Mouse (Mus musculus) 3134 (cell line): ENCODE measurements around the gene Ganc.
A peak's percentile ranks its signal among the peaks of the same experiment; 100 is the strongest.

Source experiments
- DNase-seq: peaks from one replicate; pipeline ENCODE4 v3.0.0-alpha.2; 2011; ENCODE audit warnings: low spot score; ENCODE audit not compliant: insufficient read length; ENCODE audit errors: extremely low read depth

Gene Ganc

DNA sequence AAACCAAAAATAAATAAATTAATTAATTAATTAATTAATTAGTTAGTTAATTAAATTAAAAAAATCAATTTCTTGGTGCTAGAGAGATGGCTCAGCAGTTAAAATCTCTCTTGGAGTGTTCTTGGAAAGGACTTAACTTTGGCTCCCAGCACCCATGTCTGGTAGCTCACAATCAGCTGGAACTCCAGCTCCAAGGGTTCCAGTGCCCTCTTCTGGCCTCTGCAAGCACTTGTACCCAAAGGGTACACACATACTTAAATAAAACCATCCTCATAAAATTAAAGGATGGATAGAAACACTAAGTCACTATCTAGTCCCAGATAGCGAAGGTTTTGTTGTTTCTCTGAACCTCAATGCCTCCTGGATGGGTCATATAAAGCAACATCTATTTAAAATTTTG lies 43.6 kb downstream of the Ganc start:
- DNase-seq, result no peak

- no peak for DNase-seq
Observed at GRCm38 (mm10) chr2:120450724-120451123, 47.0 kb downstream of the Ganc start.

GRCm38 (mm10) chr2:120452600-120452999 lies 48.9 kb downstream of the Ganc start:
- no peak for DNase-seq

DNA sequence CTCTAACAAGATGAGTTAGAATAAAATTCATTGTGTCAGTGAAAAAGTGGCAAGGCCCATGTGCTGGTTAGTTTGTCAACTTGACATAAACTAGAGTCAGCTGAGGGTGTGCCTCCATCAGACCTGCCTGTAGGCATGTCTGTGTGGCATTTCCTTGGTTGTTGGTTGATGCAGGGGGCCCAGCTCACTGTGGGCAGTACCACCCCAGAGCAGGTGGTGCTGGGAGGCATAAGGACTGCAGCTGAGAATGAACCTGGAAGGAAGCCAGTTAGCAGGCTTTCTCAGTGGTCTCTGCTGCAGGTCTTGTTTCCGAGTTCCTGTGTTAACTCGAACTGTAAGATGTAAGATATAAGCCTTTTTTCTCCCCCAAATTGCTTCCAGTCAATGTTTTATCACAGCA lies 51.3 kb downstream of the Ganc start:
- no peak for DNase-seq

DNA sequence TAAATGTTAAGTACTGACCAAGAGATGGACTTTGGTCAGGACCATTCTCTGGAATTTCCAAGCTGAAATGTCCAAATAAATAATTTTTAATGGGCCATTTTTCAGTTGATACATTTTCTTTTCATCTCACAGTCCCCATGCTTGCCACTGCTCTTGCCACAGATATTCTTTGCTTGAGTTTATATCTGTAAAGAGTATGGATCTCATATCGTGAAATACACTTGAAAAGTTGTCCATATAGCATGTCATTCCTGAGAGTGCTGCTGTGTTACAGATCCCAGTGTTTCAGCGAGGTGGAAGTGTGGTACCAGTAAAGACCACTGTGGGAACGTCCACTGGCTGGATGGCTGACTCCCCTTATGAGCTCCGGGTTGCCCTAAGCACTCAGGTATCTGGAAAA lies 52.0 kb downstream of the Ganc start, which contains the start of gene Capn3:
Gene Capn3, plus strand, starts transcription at position 301 of the 400 bp plus-strand sequence.
- DNase-seq, result no peak

DNA sequence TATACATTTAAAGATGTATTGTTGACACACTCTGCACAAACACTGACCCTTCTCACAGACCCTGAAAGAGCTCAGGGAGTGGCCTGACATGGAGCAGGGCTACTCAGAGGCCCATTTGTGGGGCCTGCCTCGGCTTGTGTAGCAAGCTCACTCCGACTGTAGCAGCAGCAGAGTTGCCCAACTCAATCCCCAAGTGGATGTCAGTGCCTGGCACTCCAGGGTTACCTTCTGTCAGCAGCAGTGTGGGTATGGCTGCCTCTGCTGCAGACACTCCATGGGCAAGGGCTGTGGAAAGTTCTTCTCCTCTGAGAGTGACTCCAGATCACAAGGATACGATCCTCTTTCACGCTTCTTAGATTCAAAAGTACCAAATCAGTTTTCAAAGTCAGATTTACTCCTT lies 56.5 kb downstream of the Ganc start:
- no peak for DNase-seq

DNA sequence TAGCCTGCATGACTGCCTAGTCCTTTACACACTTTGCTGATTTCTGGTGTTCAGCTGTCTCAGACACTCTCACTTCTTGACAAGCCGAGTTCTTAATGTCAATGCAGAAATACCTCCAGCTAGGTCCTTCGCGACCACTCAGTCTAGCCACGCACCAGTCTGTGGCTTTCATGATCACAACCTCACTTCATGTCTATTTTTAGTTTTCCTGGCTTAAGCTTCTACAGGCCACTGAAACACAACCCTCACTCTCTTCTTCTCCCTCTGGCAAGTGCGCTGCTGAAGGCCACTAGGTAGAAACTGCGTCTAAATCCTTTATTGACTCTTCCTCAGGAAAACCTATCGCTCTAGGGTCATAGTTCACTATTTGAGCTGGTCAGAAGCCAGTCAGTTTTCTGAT lies 59.6 kb downstream of the Ganc start:
- no peak for DNase-seq

DNA sequence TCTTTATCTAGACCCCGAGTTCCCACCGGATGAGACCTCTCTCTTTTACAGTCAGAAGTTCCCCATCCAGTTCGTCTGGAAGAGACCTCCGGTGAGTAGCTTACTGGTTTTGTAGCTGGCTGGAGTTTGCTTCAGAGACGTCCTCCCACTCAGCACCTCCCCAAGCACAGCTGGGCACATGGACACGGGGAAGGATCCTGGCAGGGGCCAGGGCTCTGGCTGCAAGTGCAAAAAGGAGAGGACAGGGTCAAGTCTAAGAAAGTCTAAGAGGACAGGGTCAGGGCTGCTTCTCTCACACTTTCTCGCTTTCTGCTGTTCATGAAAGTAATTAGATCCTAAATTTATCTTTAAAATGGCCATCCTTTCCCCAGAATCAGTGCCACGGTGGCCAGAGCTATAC lies 60.4 kb downstream of the Ganc start:
- DNase-seq, result no peak

DNA sequence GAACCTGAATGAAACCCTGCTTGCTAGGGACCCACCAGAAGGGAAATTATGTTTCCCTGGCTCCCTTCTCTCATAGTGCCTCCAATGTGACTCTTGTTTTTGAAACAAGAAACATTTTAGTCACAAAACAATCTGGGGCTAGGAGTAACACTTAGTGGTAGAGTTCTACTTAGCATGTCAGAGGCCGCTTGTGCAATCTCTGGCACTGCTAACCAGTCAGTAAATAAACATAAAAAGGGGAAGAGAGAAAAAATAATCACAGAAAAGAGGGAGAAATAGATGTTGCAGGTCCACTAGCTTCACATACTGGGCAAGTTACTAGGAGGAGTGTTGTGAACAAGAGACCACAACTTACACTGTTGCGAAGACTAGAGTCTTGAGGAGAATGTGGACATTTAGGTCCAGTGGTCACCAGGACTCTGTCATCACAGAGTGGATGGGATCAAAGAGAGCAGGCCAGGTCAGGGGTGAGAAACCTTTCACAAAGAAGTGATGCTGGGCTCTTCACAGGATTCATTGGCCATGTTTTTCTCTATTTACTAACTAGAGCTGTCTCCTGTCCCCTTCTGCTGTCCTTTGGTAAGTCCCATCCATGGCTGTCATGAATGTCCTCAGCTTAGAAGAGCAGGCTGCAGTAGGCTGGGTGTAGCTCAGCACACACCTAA lies 61.2 kb downstream of the Ganc start:
- no peak for DNase-seq

DNA sequence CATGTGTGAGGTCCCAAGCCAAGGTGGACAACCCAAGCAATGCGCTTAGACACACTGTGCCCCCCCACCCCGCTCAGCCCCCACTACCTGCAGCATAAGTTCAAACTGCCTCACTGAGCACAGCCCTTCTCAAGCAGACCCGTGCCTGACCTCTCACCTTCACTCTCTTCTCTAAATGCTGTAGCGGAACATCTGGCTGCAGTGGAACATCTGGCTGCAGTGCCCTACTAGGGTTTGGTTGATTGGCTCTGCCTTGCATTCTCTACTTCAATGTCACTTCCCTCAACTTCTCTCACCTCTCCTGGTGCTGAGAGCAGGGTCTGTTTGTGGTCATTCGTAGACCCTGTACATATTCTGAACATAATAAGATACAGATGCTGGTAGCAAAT lies 61.7 kb downstream of the Ganc start:
- DNase-seq, result no peak

DNA sequence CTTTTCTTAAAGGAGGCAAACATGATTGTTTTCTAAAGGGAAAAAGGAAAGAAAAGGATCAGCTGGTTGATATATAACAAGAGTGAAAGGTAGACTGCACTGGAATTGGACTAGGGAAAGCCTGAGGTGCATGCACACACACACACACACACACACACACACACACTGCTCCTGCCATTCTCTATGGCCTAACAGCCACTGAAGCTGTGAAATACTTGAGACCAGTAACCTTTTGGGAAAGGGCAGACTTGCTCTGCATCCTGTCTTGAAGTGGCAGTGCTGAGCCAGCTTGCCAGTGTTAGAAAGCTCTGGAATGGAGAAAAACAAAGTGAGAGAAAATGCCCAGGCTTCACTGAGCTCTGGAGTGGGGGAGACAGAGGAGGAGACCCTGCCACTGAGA lies 64.3 kb downstream of the Ganc start:
- no peak for DNase-seq

DNA sequence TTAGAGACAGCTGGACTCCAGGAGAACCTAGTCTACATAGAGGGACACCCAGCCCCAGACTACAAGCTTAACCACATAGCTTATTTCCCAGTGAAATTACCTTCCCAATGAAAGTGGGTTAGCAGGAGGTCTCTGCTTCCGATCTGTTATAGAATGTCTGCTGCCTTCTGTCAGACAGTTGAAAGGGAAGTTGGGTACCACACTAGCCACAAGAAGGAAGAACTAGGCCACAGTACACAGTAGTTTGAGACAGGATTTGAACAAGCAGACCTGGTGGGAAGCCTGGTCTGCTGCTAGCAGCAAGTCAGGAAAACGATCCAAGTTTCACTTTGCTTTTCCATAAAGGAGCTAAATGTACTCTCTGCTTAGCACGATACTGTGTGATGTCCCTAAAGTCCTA lies 65.5 kb downstream of the Ganc start:
- no peak for DNase-seq

GRCm38 (mm10) chr2:120469715-120470114 lies 66.0 kb downstream of the Ganc start:
- DNase-seq, result no peak

GRCm38 (mm10) chr2:120470856-120471255 lies 67.2 kb downstream of the Ganc start:
- no peak for DNase-seq

DNA sequence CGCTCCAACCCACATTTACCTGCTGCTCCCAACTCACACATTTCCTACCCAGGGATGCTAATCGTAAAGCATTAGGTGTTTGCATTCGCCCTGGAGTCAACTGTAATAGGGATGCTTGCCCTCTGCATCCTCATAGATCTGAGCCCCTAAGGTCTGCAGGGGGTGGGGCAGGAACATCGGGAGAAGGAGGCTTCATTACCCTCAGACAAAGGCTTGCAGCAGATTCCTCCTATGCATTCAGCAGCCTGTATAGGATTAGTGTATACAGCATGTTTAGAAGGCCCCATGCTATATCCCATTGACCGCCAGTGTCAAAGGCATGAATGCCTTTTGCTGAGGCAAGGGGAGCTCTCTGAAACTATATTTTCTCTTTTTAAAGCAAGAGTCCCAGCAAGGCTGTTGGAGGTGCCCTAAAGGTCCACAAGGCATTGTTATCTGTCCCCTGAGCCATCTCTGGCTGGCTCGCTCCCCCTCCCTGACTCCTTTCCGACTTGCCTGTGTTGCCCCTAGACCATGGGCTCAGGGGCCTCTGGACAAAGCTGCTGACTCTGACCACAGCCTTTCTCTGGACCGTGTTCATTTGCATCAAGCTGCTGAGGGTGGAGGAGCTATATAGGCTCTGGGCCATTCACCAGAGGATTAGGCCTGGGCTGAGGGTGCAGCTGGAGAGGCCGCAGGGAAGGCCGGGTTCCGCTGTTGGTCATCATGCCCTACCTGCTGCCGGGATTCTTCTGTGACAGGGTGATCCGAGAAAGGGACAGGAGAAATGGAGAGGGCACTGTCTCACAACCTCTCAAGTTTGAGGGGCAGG lies 72.8 kb downstream of the Ganc start:
- DNase-seq, result no peak

DNA sequence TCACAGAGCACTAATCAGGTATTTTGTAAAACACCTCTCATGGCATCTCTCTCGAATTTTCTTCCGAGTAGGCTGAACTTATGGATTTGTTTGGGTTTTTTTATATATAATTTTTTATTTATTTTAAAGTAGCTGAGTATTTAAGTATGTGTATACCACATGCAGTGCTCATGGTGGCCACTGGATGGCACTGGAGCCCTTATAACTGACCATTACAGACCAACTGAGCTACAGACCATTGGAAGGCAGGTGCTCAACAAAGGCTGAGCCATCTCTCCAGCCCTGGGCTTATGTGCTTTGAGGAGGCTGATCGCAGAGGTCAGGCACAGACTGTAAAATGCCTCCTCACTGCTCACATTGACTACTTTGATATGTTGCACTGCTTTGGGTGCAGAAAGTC lies 74.9 kb downstream of the Ganc start:
- DNase-seq, result peak; percentile 50

DNA sequence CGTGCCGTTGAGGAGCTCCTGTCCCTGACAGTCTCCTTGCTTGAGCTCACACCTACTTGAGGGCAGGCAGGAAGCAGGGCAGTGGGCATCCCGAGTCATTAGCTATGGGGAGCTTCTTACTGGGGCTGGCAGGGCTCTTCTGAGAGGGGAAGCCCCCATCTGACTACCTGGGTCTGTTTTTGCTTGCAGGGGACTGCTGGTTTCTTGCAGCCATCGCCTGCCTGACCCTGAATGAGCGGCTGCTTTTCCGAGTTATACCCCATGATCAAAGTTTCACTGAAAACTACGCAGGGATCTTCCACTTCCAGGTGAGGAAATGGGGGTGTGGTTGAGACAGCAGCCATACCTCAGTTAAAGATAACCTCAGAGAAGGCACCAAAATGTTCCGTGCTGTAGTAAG lies 78.2 kb downstream of the Ganc start:
- no peak for DNase-seq

- no peak for DNase-seq
Observed at GRCm38 (mm10) chr2:120482506-120483389, 79.1 kb downstream of the Ganc start.

DNA sequence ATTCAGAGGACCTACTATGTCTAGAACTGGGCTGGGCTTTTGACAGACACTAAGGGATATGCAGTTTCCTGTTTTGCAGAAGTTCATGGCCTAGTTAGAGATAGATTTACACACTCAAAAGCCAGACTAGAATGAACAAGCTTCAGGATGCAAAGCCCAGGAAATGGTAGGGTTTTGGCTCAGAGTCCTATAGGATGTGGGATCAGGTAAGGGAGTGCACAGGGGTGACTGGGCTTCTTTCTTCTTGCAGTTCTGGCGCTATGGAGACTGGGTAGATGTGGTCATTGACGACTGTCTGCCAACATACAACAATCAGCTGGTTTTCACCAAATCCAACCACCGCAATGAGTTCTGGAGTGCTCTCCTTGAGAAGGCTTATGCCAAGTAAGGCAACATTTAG lies 80.5 kb downstream of the Ganc start:
- no peak for DNase-seq

- no peak for DNase-seq
Observed at GRCm38 (mm10) chr2:120493254-120493653, 89.6 kb downstream of the Ganc start.

DNA sequence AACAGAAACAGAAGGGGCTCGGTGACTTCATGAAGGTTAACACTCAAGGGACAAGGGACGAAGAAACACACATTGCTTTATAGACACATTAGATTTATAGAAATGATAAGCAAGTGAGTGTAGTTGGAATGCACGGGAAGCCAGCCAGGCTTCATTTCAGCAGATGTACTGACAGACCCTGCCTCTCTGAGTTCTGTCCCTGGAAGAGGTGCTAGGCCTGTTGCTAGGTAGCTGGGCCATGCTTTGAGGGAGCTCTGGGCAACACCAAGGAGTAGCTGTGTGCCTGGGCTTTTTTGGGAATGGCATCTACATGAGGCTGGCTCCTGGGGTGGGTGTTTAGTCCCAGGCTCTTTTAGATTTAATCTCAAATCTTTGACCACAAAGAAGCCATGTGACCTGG lies 92.8 kb downstream of the Ganc start:
- no peak for DNase-seq
